ENCODE assay signal across 20 mouse cellular contexts in the genomic region with DNA sequence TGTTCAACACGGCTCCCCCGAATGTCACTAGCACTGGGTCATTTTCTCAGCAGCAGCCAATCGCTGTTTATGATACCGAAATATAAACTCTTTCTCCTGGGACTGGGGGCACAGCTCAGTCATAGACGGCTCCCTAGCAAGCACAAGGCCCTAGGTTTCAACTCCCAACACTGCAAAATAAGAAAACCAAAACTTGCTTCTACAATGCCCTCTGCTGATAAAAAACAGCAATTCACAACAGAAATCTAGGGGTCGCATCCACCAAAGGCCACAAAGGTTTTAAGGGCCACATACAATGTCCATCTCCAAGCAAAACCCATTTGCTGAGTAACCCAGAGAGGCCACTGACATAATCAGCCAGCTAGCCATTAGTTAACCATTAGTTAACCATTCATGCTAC. TPM values are rescaled to one million over a fixed set of nuclear protein-coding genes. Genes with fewer than 3 reads are reported as not detected.
DNase-seq lines count a peak whose midpoint lies in the region; ATAC-seq and TF ChIP-seq lines count a peak whose summit lies in the region.
"Had no signal": no experiment of that assay in that cellular context is flagged by ENCODE, and none has a peak within 500 bp of the region (broad histone marks: within the 10 kb centered on the region; RNA-seq: fewer than 3 reads in every experiment).

No protein-coding gene starts in this region.

- H3K4me3 ChIP-seq in forebrain, postnatal 0 days (ENCODE audit: low read depth, low read length): no peak overlapping the region
- H3K4me3 ChIP-seq in forebrain, embryonic 12.5 days (replicated peaks): no peak overlapping the region
- H3K4me3 ChIP-seq in layer of hippocampus, adult 2 months: no peak overlapping the region
- H3K4me3 ChIP-seq in liver, embryonic 15.5 days (replicated peaks): no peak overlapping the region
- H3K4me3 ChIP-seq: embryonic facial prominence, embryonic 15.5 days; forebrain, embryonic 10.5 days; heart, embryonic 15.5 days; limb, embryonic 13.5 days; neural tube, embryonic 12.5 days had no signal

- H3K27me3 ChIP-seq in forebrain, postnatal 0 days (ENCODE audit: insufficient read depth, low read length): no peaks in the 10 kb centered on the region
- no peaks in the 10 kb centered on the region for H3K27me3 ChIP-seq in forebrain, embryonic 12.5 days
- H3K27me3 ChIP-seq in liver, embryonic 15.5 days: no peaks in the 10 kb centered on the region
- H3K27me3 ChIP-seq: embryonic facial prominence, embryonic 15.5 days; heart, embryonic 15.5 days; limb, embryonic 13.5 days; neural tube, embryonic 12.5 days had no signal

- H3K36me3 ChIP-seq in forebrain, postnatal 0 days (ENCODE audit: insufficient read depth): peaks cover 10% of the 10 kb centered on the region; the same call in 1 of the 2 replicates
- peaks cover 30% of the 10 kb centered on the region for H3K36me3 ChIP-seq in forebrain, embryonic 12.5 days (replicated peaks)
- H3K36me3 ChIP-seq in liver, embryonic 15.5 days (replicated peaks): peaks cover 70% of the 10 kb centered on the region

- no peak overlapping the region for H3K4me2 ChIP-seq in forebrain, postnatal 0 days (ENCODE audit: low read depth)
- no peak overlapping the region for H3K4me2 ChIP-seq in forebrain, embryonic 12.5 days
- H3K4me2 ChIP-seq in liver, embryonic 15.5 days: peak overlapping the region; percentile 21; the same call in 1 of the 2 replicates
- H3K4me2 ChIP-seq: embryonic facial prominence, embryonic 15.5 days; heart, embryonic 15.5 days; limb, embryonic 13.5 days; neural tube, embryonic 12.5 days had no signal

- no peaks in the 10 kb centered on the region for H3K9me3 ChIP-seq in forebrain, postnatal 0 days (ENCODE audit: low read length)
- H3K9me3 ChIP-seq in forebrain, embryonic 12.5 days: no peaks in the 10 kb centered on the region
- no peaks in the 10 kb centered on the region for H3K9me3 ChIP-seq in liver, embryonic 15.5 days (replicated peaks)
- H3K9me3 ChIP-seq: embryonic facial prominence, embryonic 15.5 days; forebrain, embryonic 10.5 days; heart, embryonic 15.5 days; limb, embryonic 13.5 days; neural tube, embryonic 12.5 days had no signal

- H3K9ac ChIP-seq in forebrain, postnatal 0 days: no peak overlapping the region
- H3K9ac ChIP-seq in forebrain, embryonic 12.5 days: no peak overlapping the region
- H3K9ac ChIP-seq in liver, embryonic 15.5 days: 0 out of 2 replicates have a peak overlapping the region, but pooled peaks have one; percentile 13
- H3K9ac ChIP-seq: embryonic facial prominence, embryonic 15.5 days; heart, embryonic 15.5 days; limb, embryonic 13.5 days; neural tube, embryonic 12.5 days had no signal

- no peak overlapping the region for H3K27ac ChIP-seq in forebrain, postnatal 0 days (ENCODE audit: low read depth, low read length)
- no peak overlapping the region for H3K27ac ChIP-seq in forebrain, embryonic 12.5 days
- no peak overlapping the region for H3K27ac ChIP-seq in layer of hippocampus, adult 2 months
- H3K27ac ChIP-seq in liver, embryonic 15.5 days (replicated peaks): peak overlapping the region; percentile 88
- H3K27ac ChIP-seq: embryonic facial prominence, embryonic 15.5 days; forebrain, embryonic 10.5 days; heart, embryonic 15.5 days; limb, embryonic 13.5 days; neural tube, embryonic 12.5 days had no signal

- 87% methylated on average over 6 of the region's 6 CpGs for WGBS in forebrain, postnatal 0 days
- WGBS in forebrain, embryonic 12.5 days: 90% methylated on average over 6 of the region's 6 CpGs
- 51% methylated on average over 6 of the region's 6 CpGs for WGBS in liver, embryonic 15.5 days (ENCODE audit: insufficient replicate concordance)

- no peak for ATAC-seq in forebrain, postnatal 0 days
- no peak for ATAC-seq in forebrain, embryonic 12.5 days (ENCODE audit: low FRiP score)
- ATAC-seq in liver, embryonic 15.5 days (ENCODE audit: insufficient read depth): no peak
- ATAC-seq: activated CD4-positive, CD25-positive, alpha-beta regulatory T cell, adult 4 months had no signal

- no peaks in the 10 kb centered on the region for H3K4me1 ChIP-seq in forebrain, postnatal 0 days (ENCODE audit: insufficient read depth)
- H3K4me1 ChIP-seq in forebrain, embryonic 12.5 days: no peaks in the 10 kb centered on the region
- peaks cover 89% of the 10 kb centered on the region for H3K4me1 ChIP-seq in liver, embryonic 15.5 days (replicated peaks)
- H3K4me1 ChIP-seq: embryonic facial prominence, embryonic 15.5 days; forebrain, embryonic 10.5 days; heart, embryonic 15.5 days; limb, embryonic 13.5 days; neural tube, embryonic 12.5 days had no signal

- DNase-seq in forebrain, postnatal 0 days: peak; percentile 36
- DNase-seq in layer of hippocampus, adult 2 months (ENCODE audit: low spot score in 2 of 2): no peak
- no peak for DNase-seq in layer of hippocampus, postnatal 14 days (ENCODE audit: low spot score in 2 of 2)
- peak; percentile 8 for DNase-seq in NIH3T3 (ENCODE audit: low read depth)
- DNase-seq in Muller cell, postnatal 12 days (ENCODE audit: inconsistent ontology term): no peak
- DNase-seq in embryo, embryonic 10.5 days (ENCODE audit: low spot score): no peak
- DNase-seq: adrenal gland, postnatal 36 days; cerebellum, adult 8-10 months; embryo, embryonic 11 days; kidney, postnatal 14 days; lung, postnatal 10 days; thymus, postnatal 4 days had no signal

- peak; percentile 47 for TF ChIP-seq CTCF in forebrain, postnatal 0 days (IDR thresholded peaks at IDR 0.05; ENCODE audit: low read depth)
- TF ChIP-seq CTCF in layer of hippocampus, adult 2 months (conservative IDR thresholded peaks at IDR 0.05): peak; percentile 71

RNA-seq across cellular contexts. Expression of gene Prim2, which starts 41.8 kb away (rescaled TPM):
- 26.9 and 33.4 TPM in 2 replicates for total RNA-seq in forebrain, postnatal 0 days (2014; rRNA removed)
- polyA plus RNA-seq in forebrain, postnatal 0 days (2015; fragmentation: Nextera tagmentation; extraction: Ambion mirVana): 17.8 and 18.3 TPM in 2 replicates
- 50.0 and 50.7 TPM in 2 replicates for polyA plus RNA-seq in forebrain, embryonic 12.5 days (2016; fragmentation: Nextera tagmentation; extraction: Ambion mirVana)
- total RNA-seq in layer of hippocampus, adult 2 months (2021): 1 to 10 TPM; 5.5 to 5.8 TPM
- total RNA-seq in layer of hippocampus, postnatal 14 days (2021): 1 to 10 TPM; 5.6 to 6.4 TPM
- 33.4 and 34.4 TPM in 2 replicates for polyA plus RNA-seq in liver, embryonic 15.5 days (2015; fragmentation: Nextera tagmentation; extraction: Ambion mirVana)

Comparison
In these comparisons a context has a peak if more than half of its experiments do, and no peak if none do; other contexts are left out.
1. DNase-seq: peak in forebrain, postnatal 0 days (single experiment) and NIH3T3 (single experiment); none in layer of hippocampus, adult 2 months (0 of 2), layer of hippocampus, postnatal 14 days (0 of 2), Muller cell, postnatal 12 days (single experiment) and embryo, embryonic 10.5 days (single experiment).